Mouse (Mus musculus) embryonic stem cell, embryonic (primary cell): ENCODE measurements around the gene Pold3.

Experiments used
- CTCF ChIA-PET, 4 experiments: fragments of 300-600 bp in 2 of 4; fragments of 350-600 bp in 2 of 4; sonication (Branson Sonifier 250); formaldehyde crosslinking; loops; one replicate each; lab custom pipeline; 2022; ENCODE audit warnings: inconsistent platforms in 2 of 4; lab: Charles Lee
- POLR2A ChIA-PET, 4 experiments: fragments of 300-600 bp in 2 of 4; fragments of 350-600 bp in 2 of 4; sonication (Branson Sonifier 250); formaldehyde crosslinking; loops; one replicate each; lab custom pipeline; 2022; ENCODE audit warnings: antibody characterized with exemption in 4 of 4, inconsistent platforms in 1 of 4; lab: Charles Lee

Gene Pold3

GRCm38 (mm10) chr7:100126514-100126913, 5.1 kb upstream of the Pold3 start:
- POLR2A ChIA-PET = interaction anchor here in 2 of 4 experiments (0.6 to 1.3 kb wide), 3 partner anchors 32 to 578 kb away, joined by 3 to 4 read pairs (median 3); partner anchors contain the start of gene Lipt2 (in 1 of the 2)
- CTCF ChIA-PET = interaction anchor here in 2 of 4 experiments (0.7 to 1.0 kb wide), 2 partner anchors 61 to 136 kb away, joined by 4 to 6 read pairs; no protein-coding TSS in a partner anchor

DNA sequence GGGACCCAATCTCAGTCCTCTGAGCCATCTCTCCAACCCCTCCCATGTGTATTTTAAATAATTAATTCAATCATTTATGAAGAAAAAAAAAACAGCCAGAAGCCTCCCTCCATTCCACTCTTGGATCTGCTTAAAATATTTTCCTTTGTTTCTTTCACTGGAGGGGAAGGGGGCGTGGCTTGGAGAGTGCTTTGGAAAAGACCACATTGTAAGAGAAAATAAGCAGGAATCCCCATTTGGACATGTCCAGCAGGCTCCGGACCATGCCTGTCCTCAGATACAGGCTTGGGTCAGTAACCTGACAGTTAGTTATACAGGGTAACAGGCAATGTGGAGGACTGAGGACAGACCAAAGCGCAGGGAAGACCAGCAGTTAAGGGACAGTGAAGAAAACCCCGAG, 3.8 kb upstream of the Pold3 start:
- ChIA-PET CTCF (interaction anchor here in 1 of 4 experiments (0.6 kb wide), 1 partner anchor 10 kb away, joined by 3 read pairs; no protein-coding TSS in a partner anchor), POLR2A (interaction anchor here in 1 of 4 experiments (1.2 kb wide), 1 partner anchor 23 kb away, joined by 3 read pairs; no protein-coding TSS in a partner anchor)

GRCm38 (mm10) chr7:100124211-100124610, 2.8 kb upstream of the Pold3 start:
- CTCF ChIA-PET = interaction anchor here in 3 of 4 experiments (0.8 to 1.4 kb wide), 6 partner anchors 16 to 118 kb away, joined by 3 to 9 read pairs (median 4); partner anchors contain the start of genes Chrdl2 (in 1 of the 3) and Lipt2 (in 1 of the 3)
- POLR2A ChIA-PET = interaction anchor here in 2 of 4 experiments (1.2 to 3.9 kb wide), 3 partner anchors 12 to 144 kb away, joined by 3 to 21 read pairs (median 3); partner anchors contain the start of gene Rnf169 (in 1 of the 2)

DNA sequence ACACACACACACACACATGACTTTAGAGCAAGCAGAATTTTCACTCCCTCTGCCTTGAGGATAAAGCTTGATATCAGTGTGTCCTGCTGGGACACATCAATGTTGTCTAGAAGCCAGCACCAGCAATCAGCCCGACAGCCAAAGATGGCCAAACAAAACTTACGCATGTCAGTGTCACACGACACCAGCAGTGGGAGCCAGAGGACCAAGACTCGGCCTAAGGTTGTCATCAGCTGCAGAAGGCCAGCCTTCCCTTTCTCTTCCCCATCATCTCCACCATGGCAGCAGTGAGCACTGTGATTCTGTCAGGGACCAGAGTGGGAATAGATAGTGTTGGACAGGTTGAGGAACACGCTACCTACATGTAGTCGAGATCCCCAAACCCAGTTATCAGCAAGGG, 2.1 kb upstream of the Pold3 start:
- POLR2A ChIA-PET = interaction anchor here in 3 of 4 experiments (0.7 to 3.9 kb wide), 6 partner anchors 12 to 714 kb away, joined by 3 to 21 read pairs (median 6); partner anchors contain the start of genes Lipt2 (in 1 of the 3) and Rnf169 (in 1 of the 3)
- CTCF ChIA-PET = interaction anchor here (0.5 to 1.4 kb wide), 14 partner anchors 15 to 187 kb away, joined by 3 to 9 read pairs (median 4); partner anchors contain the start of genes Chrdl2 (in 1 of the 4) and Lipt2 (in 1 of the 4)

- ChIA-PET CTCF (interaction anchor here in 3 of 4 experiments (0.5 to 1.4 kb wide), 10 partner anchors 9 to 574 kb away, joined by 3 to 9 read pairs (median 3); partner anchors contain the start of gene Chrdl2 (in 1 of the 3)), POLR2A (interaction anchor here (0.6 to 3.9 kb wide), 45 partner anchors 8 to 640 kb away, joined by 3 to 28 read pairs (median 4); partner anchors contain the start of genes Lipt2 (in 3 of the 4), Rnf169 (in 3 of the 4), C2cd3 (in 1 of the 4) and Chrdl2 (in 1 of the 4))
Measured at GRCm38 (mm10) chr7:100120791-100121261, 539 bp downstream of the Pold3 start.

GRCm38 (mm10) chr7:100114279-100114678, 7.1 kb downstream of the Pold3 start:
- ChIA-PET POLR2A (interaction anchor here in 2 of 4 experiments (0.7 to 1.0 kb wide), 2 partner anchors 10 to 30 kb away, joined by 4 to 14 read pairs; no protein-coding TSS in a partner anchor), CTCF (no interaction called here)

GRCm38 (mm10) chr7:100113821-100114220, 7.5 kb downstream of the Pold3 start:
- ChIA-PET CTCF (no interaction called here), POLR2A (interaction anchor here in 1 of 4 experiments (0.7 kb wide), 1 partner anchor 30 kb away, joined by 14 read pairs; no protein-coding TSS in a partner anchor)

DNA sequence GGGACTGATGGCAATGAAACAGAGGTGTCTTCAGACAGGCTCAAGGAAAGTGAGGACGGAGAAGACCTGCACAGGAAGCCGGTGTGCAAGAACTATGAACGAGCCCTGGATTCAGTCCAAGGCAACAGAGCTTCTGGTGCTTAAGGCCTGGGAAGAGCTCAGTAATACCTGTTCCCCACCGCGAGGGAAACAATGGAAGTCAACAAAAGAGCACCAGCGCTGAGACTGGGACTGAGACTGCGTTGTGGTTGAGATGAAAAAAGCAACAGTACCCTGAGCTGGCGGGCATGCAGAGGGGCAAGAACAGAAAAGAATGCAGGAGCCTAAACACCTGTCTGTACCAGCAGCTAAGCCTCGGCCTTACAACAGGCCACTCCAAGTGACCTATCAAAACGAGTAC, 9.9 kb downstream of the Pold3 start:
- CTCF ChIA-PET = interaction anchor here in 1 of 4 experiments (1.0 kb wide), 1 partner anchor 9 kb away, joined by 3 read pairs; no protein-coding TSS in a partner anchor
- POLR2A ChIA-PET = interaction anchor here (0.7 to 2.2 kb wide), 9 partner anchors 10 to 47 kb away, joined by 3 to 11 read pairs (median 4); partner anchors contain the start of genes Pold3 (in 4 of the 4) and Lipt2 (in 1 of the 4)

DNA sequence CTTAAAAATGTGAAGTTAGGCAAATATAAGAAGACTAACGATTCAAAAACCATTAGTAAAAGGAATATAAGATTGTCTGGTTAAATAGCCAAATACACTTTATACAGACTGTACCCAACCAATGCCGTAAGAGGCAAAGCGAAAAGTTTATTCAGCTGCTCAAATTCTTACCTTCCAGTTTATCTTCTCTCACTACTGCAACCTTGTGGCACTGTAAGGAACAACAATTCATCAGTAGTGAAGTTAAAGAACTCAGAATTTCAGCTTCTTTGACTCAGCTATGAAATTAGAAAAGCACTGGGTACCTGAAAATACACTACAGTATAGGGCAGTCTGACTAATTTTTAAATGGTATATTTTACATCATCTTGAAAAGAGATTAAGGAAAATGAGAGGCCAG, 13.0 kb downstream of the Pold3 start:
- ChIA-PET CTCF (interaction anchor here (0.6 to 1.7 kb wide), 13 partner anchors 9 to 755 kb away, joined by 3 to 8 read pairs (median 5); partner anchors contain the start of genes Pold3 (in 1 of the 4) and Relt (in 1 of the 4)), POLR2A (interaction anchor here (0.5 to 3.7 kb wide), 12 partner anchors 9 to 1537 kb away, joined by 3 to 23 read pairs (median 4); partner anchors contain the start of gene Pold3 (in 4 of the 4))

- POLR2A ChIA-PET = interaction anchor here in 2 of 4 experiments (0.8 to 1.8 kb wide), 5 partner anchors 9 to 26 kb away, joined by 3 to 6 read pairs (median 4); partner anchors contain the start of gene Pold3 (in 1 of the 2)
- CTCF ChIA-PET = interaction anchor here in 1 of 4 experiments (0.5 kb wide), 1 partner anchor 101 kb away, joined by 4 read pairs; no protein-coding TSS in a partner anchor
Measured at GRCm38 (mm10) chr7:100104677-100105076, 16.7 kb downstream of the Pold3 start.

DNA sequence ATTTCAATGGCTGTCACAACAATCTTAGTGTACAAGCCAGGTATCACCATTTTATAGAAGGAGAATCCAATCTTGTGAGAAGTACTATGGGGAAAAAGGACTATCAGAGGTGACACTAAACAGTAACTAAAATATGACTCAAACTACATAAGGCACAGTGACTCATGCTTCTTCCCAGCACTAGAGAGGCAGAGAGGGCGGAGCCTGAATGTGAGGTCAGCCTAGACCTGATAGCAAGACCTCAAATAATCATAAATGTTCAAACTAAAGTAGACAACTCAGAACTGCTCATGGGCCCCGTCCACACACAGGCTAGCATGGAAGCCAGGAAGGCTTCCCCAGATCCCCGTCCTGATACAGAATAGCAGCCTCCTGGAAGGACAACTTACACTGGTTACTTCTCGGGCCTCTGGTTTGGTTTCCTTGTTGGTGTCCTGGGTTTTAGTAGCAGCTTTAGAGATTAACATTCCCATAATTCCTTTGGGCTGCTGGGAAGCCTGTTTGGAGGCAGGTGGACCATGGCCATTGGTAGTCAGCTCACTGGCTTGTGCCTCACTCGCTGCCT, 21.3 kb downstream of the Pold3 start:
- POLR2A ChIA-PET = interaction anchor here in 1 of 4 experiments (1.4 to 1.7 kb wide), 2 partner anchors 8 to 21 kb away, joined by 4 to 7 read pairs; partner anchors contain the start of gene Pold3
- CTCF ChIA-PET = no interaction called here

GRCm38 (mm10) chr7:100086891-100087290, 34.5 kb downstream of the Pold3 start:
- POLR2A ChIA-PET = interaction anchor here in 2 of 4 experiments (0.7 to 1.9 kb wide), 4 partner anchors 9 to 115 kb away, joined by 3 to 4 read pairs (median 3); no protein-coding TSS in a partner anchor
- CTCF ChIA-PET = interaction anchor here in 1 of 4 experiments (1.6 kb wide), 1 partner anchor 21 kb away, joined by 3 read pairs; no protein-coding TSS in a partner anchor

DNA sequence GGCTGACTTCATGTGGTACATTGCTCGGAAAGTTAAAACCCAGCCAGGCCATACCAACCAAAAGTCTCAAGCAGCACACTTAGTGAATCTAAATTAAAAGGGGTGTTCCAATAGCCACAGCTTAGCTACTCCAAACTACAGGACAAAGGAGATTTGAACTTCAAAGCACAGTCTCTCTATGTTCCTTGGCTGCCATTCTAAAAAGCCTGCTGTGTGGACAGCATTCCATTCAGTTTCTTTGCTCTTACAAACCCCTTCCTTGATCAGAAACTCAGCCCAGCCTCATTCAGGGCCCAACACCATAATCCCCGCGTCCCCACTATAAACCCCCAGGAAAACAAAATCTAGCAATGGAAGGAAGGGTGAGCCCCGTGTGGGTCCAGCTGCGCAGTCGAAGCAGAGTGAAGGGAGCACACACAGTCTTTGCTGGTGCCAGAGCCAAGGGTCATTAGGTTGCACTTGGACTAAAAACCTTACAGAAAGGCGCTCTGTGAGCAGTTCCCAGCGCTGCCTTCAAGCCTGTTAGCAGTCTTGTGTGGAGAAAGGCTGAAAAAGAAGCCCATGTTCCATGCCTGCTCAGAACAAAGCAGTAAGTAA, 35.1 kb downstream of the Pold3 start:
- CTCF ChIA-PET = interaction anchor here in 2 of 4 experiments (0.7 to 1.6 kb wide), 2 partner anchors 22 to 37 kb away, joined by 3 read pairs; no protein-coding TSS in a partner anchor
- POLR2A ChIA-PET = interaction anchor here in 2 of 4 experiments (0.6 to 1.6 kb wide), 7 partner anchors 10 to 170 kb away, joined by 3 to 5 read pairs (median 4); partner anchors contain the start of gene Lipt2 (in 1 of the 2)

GRCm38 (mm10) chr7:100083812-100084211, 37.6 kb downstream of the Pold3 start:
- POLR2A ChIA-PET = interaction anchor here in 2 of 4 experiments (0.6 to 1.4 kb wide), 5 partner anchors 9 to 37 kb away, joined by 3 to 14 read pairs (median 4); partner anchors contain the start of gene Pold3 (in 1 of the 2)
- CTCF ChIA-PET = no interaction called here

DNA sequence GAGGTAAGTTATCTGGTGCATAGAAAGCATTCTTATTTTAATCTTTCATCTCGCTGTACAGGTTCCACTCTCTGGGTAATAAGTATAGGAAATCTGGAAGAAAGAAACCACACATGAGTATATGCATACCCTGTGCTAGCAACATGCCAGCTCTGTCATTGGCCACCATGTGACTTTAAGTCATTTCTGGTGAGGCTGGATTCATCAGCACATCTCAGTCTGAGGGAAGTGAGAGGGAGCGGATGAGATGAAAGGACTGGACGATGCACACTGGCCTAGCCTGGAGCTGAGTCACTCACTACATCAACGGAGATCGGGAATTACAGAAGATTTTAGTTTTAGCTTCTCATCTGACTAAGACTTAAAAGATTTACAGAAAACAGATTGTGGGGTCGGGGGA, 38.5 kb downstream of the Pold3 start:
- ChIA-PET POLR2A (interaction anchor here in 1 of 4 experiments (1.0 kb wide), 1 partner anchor 73 kb away, joined by 3 read pairs; no protein-coding TSS in a partner anchor), CTCF (interaction anchor here in 1 of 4 experiments (0.9 kb wide), 1 partner anchor 73 kb away, joined by 4 read pairs; no protein-coding TSS in a partner anchor)

- ChIA-PET POLR2A (interaction anchor here in 1 of 4 experiments (1.9 kb wide), 1 partner anchor 11 kb away, joined by 6 read pairs; no protein-coding TSS in a partner anchor), CTCF (interaction anchor here in 1 of 4 experiments (1.0 kb wide), 1 partner anchor 51 kb away, joined by 3 read pairs; no protein-coding TSS in a partner anchor)
Measured at GRCm38 (mm10) chr7:100080087-100080781, 41.1 kb downstream of the Pold3 start.
